Mouse (Mus musculus) liver, embryonic 13.5 days (tissue): ENCODE results near the gene Skp1a. TPM values are rescaled to one million over a fixed set of nuclear protein-coding genes. Genes with fewer than 3 reads are reported as not detected.

Source experiments
- ATAC-seq: fragments of 200-750 bp; cut with Nextera tagmentation; 2 replicates; pipeline ENCODE4 v1.8.0; 2017; ENCODE audit warnings: low read depth, mild to moderate bottlenecking, moderate number of reproducible peaks, moderate library complexity
- DNase-seq: peaks from one replicate; pipeline ENCODE4 v3.0.0; 2022
- H3K27ac ChIP-seq: fragments of 300-500 bp; sonication (generic); 2 replicates; pipeline ENCODE4 v1.5.1; 2015; ENCODE audit warnings: moderate library complexity, mild to moderate bottlenecking, inconsistent platforms
- H3K27me3 ChIP-seq: fragments of 300-500 bp; sonication (generic); 2 replicates; pipeline ENCODE4 v1.6.1; 2015; ENCODE audit warnings: mild to moderate bottlenecking, inconsistent platforms
- H3K36me3 ChIP-seq: fragments of 300-500 bp; sonication (generic); 2 replicates; pipeline ENCODE4 v1.6.1; 2015; ENCODE audit warnings: mild to moderate bottlenecking, inconsistent platforms
- H3K4me1 ChIP-seq: fragments of 300-500 bp; sonication (generic); replicated peaks from 2 replicates; pipeline ENCODE4 v1.6.1; 2015; ENCODE audit warnings: inconsistent platforms
- H3K4me2 ChIP-seq: fragments of 300-500 bp; sonication (generic); 2 replicates; pipeline ENCODE4 v1.6.1; 2015; ENCODE audit warnings: inconsistent platforms, mild to moderate bottlenecking, moderate library complexity
- H3K4me3 ChIP-seq: fragments of 300-500 bp; sonication (generic); replicated peaks from 2 replicates; pipeline ENCODE4 v1.5.1; 2015; ENCODE audit warnings: mild to moderate bottlenecking, inconsistent platforms
- H3K9ac ChIP-seq: fragments of 300-500 bp; sonication (generic); 2 replicates; pipeline ENCODE4 v1.6.1; 2015; ENCODE audit warnings: mild to moderate bottlenecking, inconsistent platforms
- H3K9me3 ChIP-seq: fragments of 300-500 bp; sonication (generic); replicated peaks from 2 replicates; pipeline ENCODE4 v1.6.1; 2016; ENCODE audit warnings: inconsistent platforms
- WGBS: fragments of 180-500 bp; shearing (Covaris S2); methylation state at CpG from one replicate; pipeline ENCODE4 v1.1.7; 2015; ENCODE audit not compliant: insufficient replicate concordance; 5-methylcytosine and 5-hydroxymethylcytosine counted together
- polyA plus RNA-seq: library from polyadenylated mRNA; unstranded; fragments of >200 nt; fragmentation: Nextera tagmentation; extraction: Ambion mirVana; gene quantifications from 2 replicates; pipeline ENCODE4 v1.2.1, GENCODE M21; 2015

The Skp1a gene
- polyA plus RNA-seq, 1 experiment from 2014 or later, result 377 TPM

- Histone ChIP-seq H3K27me3 (no peaks in the 10 kb centered on the region), H3K4me1 (no peaks in the 10 kb centered on the region), H3K4me2 (no peak overlapping the region), H3K4me3 (no peak overlapping the region), H3K9me3 (no peaks in the 10 kb centered on the region), H3K36me3 (no peaks in the 10 kb centered on the region), H3K27ac (no peak overlapping the region), H3K9ac (no peak overlapping the region)
- 55% methylated on average over 6 of the region's 6 CpGs for WGBS
- ATAC-seq (no peak), DNase-seq (no peak)
These were observed 61.1 kb downstream of the Skp1a start for GRCm38 (mm10) chr11:52292894-52293293.

- ATAC-seq (no peak), DNase-seq (no peak)
- H3K36me3 ChIP-seq, result no peaks in the 10 kb centered on the region
- H3K4me1 ChIP-seq, result no peaks in the 10 kb centered on the region
- no peaks in the 10 kb centered on the region for H3K9me3 ChIP-seq
- H3K4me3 ChIP-seq, result no peak overlapping the region
- H3K4me2 ChIP-seq, result no peak overlapping the region
- H3K27ac ChIP-seq, result no peak overlapping the region
- H3K9ac ChIP-seq, result no peak overlapping the region
- H3K27me3 ChIP-seq, result 0 out of 2 replicates have a peak, but pooled peaks cover 2% of the 10 kb centered on the region
- 50% methylated on average over 9 of the region's 9 CpGs for WGBS
These were observed 62.3 kb downstream of the Skp1a start for GRCm38 (mm10) chr11:52294103-52294502.

Other genes with a start within 250 kb of the Skp1a start
- gene Ube2b, start 231.2 kb upstream of the Skp1a start, polyA plus RNA-seq, result 135 and 142 TPM in 2 replicates
- 1.7 TPM in 2 replicates for gene Cdkl3, start 227.8 kb upstream of the Skp1a start, polyA plus RNA-seq
- gene Ppp2ca, start 133.3 kb upstream of the Skp1a start, polyA plus RNA-seq, result 37.6 and 41.1 TPM in 2 replicates
- gene Olfr1373, start 86.5 kb upstream of the Skp1a start, polyA plus RNA-seq, result not detected in 2 replicates
- not detected in 2 replicates for gene Olfr1371, start 18.0 kb upstream of the Skp1a start, polyA plus RNA-seq
- gene Tcf7, start 51.0 kb downstream of the Skp1a start, polyA plus RNA-seq, result 1.9 and 2.0 TPM in 2 replicates
- gene Vdac1, start 128.9 kb downstream of the Skp1a start, polyA plus RNA-seq, result 153 and 175 TPM in 2 replicates
- 53.6 and 69.1 TPM in 2 replicates for gene 9530068E07Rik, start 164.4 kb downstream of the Skp1a start, polyA plus RNA-seq